Mouse (Mus musculus): Measurements from ENCODE around the gene Dynlrb2.

DNA sequence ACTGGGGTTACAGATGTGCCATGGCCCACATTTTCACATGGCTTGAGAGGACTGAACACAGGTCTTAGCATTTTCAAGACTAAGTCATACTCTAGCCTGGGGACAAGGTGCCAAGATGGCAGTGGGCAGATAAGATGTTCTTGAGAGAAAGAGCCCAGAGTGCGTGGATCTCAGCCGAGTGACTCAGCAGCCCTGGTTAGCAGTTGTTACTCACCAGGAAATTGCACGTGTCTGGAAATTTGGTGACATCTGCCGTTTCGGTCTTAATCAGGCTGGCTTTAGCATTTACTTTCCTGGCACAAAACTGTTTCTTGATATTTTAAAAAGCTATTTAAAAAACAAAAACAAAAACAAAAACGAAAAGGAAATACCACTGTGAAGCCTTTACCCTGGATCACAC is 47.5 kb downstream of the Dynlrb2 start:
- no peak for TF ChIP-seq CTCF (IDR thresholded peaks at IDR 0.05; ENCODE audit: extremely low read depth, insufficient read depth, low read length)
- TF ChIP-seq POLR2A (IDR thresholded peaks at IDR 0.05; ENCODE audit: extremely low read depth, insufficient read depth, low read length): no peak
